Mouse (Mus musculus): ENCODE measurements around the gene Olfr372. TPM values are rescaled to one million over a fixed set of nuclear protein-coding genes. Genes with fewer than 3 reads are reported as not detected.
"Not testable (repeated sequence)": the region's sequence is repeated elsewhere in the genome, so short reads cannot be mapped to it uniquely, and the experiment has no call there.

Gene Olfr372
- total and polyA plus RNA-seq, 2 experiments from 2014 or later = not detected

DNA sequence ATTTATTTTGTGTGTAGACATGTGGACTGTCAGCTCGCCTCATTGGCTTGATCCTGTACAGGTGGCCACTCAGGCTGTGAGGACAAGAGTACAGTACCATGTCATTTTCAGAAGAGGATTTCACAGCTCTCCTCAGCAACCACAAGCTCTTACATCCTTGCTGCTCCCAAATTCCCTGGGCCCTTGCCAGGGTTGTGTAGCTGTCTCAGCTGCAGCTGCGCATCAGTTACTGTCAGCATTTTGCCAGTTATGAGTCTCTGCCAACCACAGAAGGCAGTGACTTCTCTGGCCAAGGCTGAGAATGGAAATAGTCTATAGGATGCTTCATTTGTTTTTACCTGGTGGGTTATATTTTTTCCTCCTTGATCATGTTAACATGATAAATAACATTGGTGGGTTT is 22.9 kb upstream of the Olfr372 start:
- Histone ChIP-seq H3K27ac (ENCODE audit: low read depth, low read length) (no peak overlapping the region), H3K4me3 (ENCODE audit: low read depth, low read length) (no peak overlapping the region), H3K27me3 (ENCODE audit: insufficient read depth, low read length) (no peaks in the 10 kb centered on the region), H3K9me3 (ENCODE audit: low read length) (no peaks in the 10 kb centered on the region), H3K4me1 (ENCODE audit: insufficient read depth) (no peaks in the 10 kb centered on the region), H3K4me2 (ENCODE audit: low read depth) (no peak overlapping the region), H3K36me3 (ENCODE audit: insufficient read depth) (no peaks in the 10 kb centered on the region), H3K9ac (no peak overlapping the region)
- WGBS = 59% methylated on average over 2 of the region's 2 CpGs
- peak; percentile 34 for DNase-seq
- peak; percentile 27; the same call in 1 of the 2 replicates for ATAC-seq
- TF ChIP-seq CTCF (IDR thresholded peaks at IDR 0.05; ENCODE audit: low read depth) = no peak

DNA sequence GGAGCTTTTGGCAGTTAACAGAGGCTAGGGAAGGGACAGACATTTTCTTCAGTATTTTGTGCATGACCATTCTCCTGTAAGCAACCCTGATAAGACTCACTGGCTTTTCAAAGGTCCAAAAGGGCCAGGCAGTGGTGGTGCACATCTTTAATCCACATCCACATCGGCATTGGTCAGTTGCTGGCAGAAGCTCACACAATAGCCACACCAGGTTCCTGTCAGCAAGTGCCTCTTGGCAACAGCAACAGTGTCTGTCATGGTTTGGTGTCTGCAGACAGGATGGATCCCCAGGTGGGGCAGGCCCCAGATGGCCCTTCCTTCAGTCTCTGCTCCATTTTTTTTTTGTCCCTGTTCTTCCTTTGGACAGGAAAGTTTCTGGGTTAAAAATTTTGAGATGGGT is 22.0 kb upstream of the Olfr372 start:
- not testable (repeated sequence) for H3K27ac ChIP-seq (ENCODE audit: low read depth, low read length); H3K9me3 ChIP-seq (ENCODE audit: low read length); H3K27me3 ChIP-seq (ENCODE audit: insufficient read depth, low read length); DNase-seq; H3K4me2 ChIP-seq (ENCODE audit: low read depth); H3K4me1 ChIP-seq (ENCODE audit: insufficient read depth); H3K36me3 ChIP-seq (ENCODE audit: insufficient read depth); H3K4me3 ChIP-seq (ENCODE audit: low read depth, low read length); ATAC-seq; H3K9ac ChIP-seq
- 96% methylated on average over 1 of the region's 1 CpGs for WGBS

DNA sequence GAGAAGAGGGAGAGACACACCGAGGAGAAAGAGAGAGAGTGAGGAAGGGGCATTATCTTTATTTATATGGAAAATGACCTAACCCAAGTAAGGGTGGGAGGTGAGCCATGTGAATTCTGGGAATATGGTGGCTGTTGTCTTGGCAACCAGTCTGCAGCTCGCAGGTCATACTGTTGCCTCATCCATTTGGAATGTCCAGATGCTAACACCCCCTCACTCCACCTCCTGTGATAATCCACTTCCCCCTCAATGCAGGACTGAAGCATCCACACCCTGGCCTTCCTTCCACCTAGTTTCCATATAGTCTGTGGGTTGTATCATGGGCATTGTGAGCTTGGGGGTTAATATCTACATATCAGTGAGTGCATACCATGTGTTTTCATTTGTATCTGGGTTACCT is 21.2 kb upstream of the Olfr372 start:
- no peaks in the 10 kb centered on the region for H3K36me3 ChIP-seq (ENCODE audit: insufficient read depth)
- no peaks in the 10 kb centered on the region for H3K27me3 ChIP-seq (ENCODE audit: insufficient read depth, low read length)
- H3K4me3 ChIP-seq (ENCODE audit: low read depth, low read length) = no peak overlapping the region
- 61% methylated on average over 2 of the region's 2 CpGs for WGBS
- no peak for TF ChIP-seq CTCF (IDR thresholded peaks at IDR 0.05; ENCODE audit: low read depth)
- no peak overlapping the region for H3K27ac ChIP-seq (ENCODE audit: low read depth, low read length)
- H3K9me3 ChIP-seq (ENCODE audit: low read length) = no peaks in the 10 kb centered on the region
- H3K9ac ChIP-seq = no peak overlapping the region
- no peak for ATAC-seq
- DNase-seq = no peak
- H3K4me2 ChIP-seq (ENCODE audit: low read depth) = no peak overlapping the region
- no peaks in the 10 kb centered on the region for H3K4me1 ChIP-seq (ENCODE audit: insufficient read depth)

DNA sequence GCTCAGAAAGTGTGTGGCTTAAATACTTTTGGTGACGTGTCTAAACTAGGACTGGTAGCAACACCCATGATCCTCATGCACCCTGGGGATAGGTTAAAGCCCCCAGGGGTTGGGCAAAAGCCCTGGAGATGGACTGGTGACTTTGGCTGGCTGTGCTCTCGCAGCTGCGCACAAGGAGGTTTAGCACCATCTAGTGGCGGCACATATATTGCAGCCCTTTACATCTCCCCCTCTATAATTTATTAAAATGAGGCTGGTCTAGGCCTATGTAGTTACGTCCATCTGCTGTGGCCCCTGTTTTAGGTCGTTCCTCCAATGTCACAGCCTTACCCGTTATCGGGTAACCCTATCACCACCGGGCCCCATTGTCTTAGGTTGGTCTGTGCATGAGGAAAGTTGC is 16.1 kb upstream of the Olfr372 start:
- DNase-seq; H3K4me3 ChIP-seq (ENCODE audit: low read depth, low read length); ATAC-seq; H3K4me2 ChIP-seq (ENCODE audit: low read depth); H3K36me3 ChIP-seq (ENCODE audit: insufficient read depth); H3K27ac ChIP-seq (ENCODE audit: low read depth, low read length); H3K4me1 ChIP-seq (ENCODE audit: insufficient read depth); H3K9ac ChIP-seq; H3K27me3 ChIP-seq (ENCODE audit: insufficient read depth, low read length); H3K9me3 ChIP-seq (ENCODE audit: low read length): not testable (repeated sequence)
- WGBS = 16% methylated on average over 4 of the region's 9 CpGs

DNA sequence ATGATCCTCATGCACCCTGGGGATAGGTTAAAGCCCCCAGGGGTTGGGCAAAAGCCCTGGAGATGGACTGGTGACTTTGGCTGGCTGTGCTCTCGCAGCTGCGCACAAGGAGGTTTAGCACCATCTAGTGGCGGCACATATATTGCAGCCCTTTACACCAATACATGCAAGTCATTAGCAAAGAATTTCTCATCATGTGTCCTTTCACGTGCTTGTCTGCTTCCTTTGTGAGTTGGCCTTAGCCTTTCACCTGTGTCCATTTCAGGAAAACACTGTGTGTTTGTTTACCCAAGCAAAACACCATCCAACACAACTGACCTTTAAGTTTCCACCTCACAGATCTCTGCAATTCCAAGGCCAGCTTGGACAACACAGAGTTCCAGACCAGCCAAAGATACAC is 8.1 kb upstream of the Olfr372 start:
- not testable (repeated sequence) for H3K27ac ChIP-seq (ENCODE audit: low read depth, low read length); H3K4me3 ChIP-seq (ENCODE audit: low read depth, low read length); H3K4me2 ChIP-seq (ENCODE audit: low read depth); H3K4me1 ChIP-seq (ENCODE audit: insufficient read depth); H3K27me3 ChIP-seq (ENCODE audit: insufficient read depth, low read length); H3K36me3 ChIP-seq (ENCODE audit: insufficient read depth); DNase-seq; H3K9ac ChIP-seq; H3K9me3 ChIP-seq (ENCODE audit: low read length)
- TF ChIP-seq CTCF (IDR thresholded peaks at IDR 0.05; ENCODE audit: low read depth) = peak; percentile 45
- ATAC-seq = peak; percentile 55
- 23% methylated on average over 4 of the region's 4 CpGs for WGBS

DNA sequence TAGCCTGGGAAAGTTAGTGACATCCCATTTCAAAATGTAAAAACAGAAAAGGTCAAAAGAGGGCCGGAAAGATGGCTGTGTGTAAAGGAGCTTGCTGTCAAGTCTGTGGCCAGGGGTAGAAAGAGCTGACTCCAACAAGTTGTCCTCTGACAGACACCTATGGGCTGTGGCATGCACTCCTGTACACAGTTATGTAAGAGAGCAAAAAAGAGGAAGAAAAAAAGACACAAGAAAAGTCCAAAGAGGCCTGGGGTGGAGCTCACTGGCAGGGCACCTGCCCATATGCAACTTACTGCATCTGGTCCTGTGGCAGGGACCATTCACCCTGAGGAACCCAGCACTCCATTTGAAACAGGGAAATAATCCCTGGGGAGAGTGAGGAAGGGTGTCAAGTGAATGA is 1.5 kb downstream of the Olfr372 start:
- no peaks in the 10 kb centered on the region for H3K4me1 ChIP-seq (ENCODE audit: insufficient read depth)
- H3K27me3 ChIP-seq (ENCODE audit: insufficient read depth, low read length) = no peaks in the 10 kb centered on the region
- WGBS = 82% methylated on average over 1 of the region's 1 CpGs
- H3K4me2 ChIP-seq (ENCODE audit: low read depth) = no peak overlapping the region
- no peaks in the 10 kb centered on the region for H3K9me3 ChIP-seq (ENCODE audit: low read length)
- H3K36me3 ChIP-seq (ENCODE audit: insufficient read depth) = no peaks in the 10 kb centered on the region
- ATAC-seq (no peak), DNase-seq (no peak)
- no peak overlapping the region for H3K4me3 ChIP-seq (ENCODE audit: low read depth, low read length)
- no peak for TF ChIP-seq CTCF (IDR thresholded peaks at IDR 0.05; ENCODE audit: low read depth)
- no peak overlapping the region for H3K9ac ChIP-seq
- H3K27ac ChIP-seq (ENCODE audit: low read depth, low read length) = no peak overlapping the region

DNA sequence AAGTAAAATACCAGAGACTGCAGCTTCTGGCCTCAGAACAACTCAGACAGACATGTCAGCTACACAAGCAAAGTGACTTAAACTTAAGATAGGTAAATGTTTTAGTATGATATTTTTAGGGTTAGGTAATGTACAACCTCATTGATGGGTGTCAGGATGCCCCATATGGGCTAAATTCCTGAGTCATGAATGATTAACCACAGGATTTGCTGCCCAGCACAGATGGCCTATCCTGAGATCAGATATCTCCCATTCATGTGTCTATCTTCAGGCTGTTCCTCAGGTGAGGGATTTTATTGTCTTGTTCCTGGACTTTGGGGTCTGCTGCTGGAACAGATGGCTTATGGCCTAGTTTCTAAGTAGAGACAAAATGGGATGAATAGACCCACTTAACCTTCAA is 13.6 kb downstream of the Olfr372 start:
- H3K27ac ChIP-seq (ENCODE audit: low read depth, low read length); ATAC-seq; DNase-seq; H3K4me3 ChIP-seq (ENCODE audit: low read depth, low read length); H3K9me3 ChIP-seq (ENCODE audit: low read length); H3K9ac ChIP-seq; H3K36me3 ChIP-seq (ENCODE audit: insufficient read depth); H3K4me1 ChIP-seq (ENCODE audit: insufficient read depth); H3K27me3 ChIP-seq (ENCODE audit: insufficient read depth, low read length); H3K4me2 ChIP-seq (ENCODE audit: low read depth): not testable (repeated sequence)

DNA sequence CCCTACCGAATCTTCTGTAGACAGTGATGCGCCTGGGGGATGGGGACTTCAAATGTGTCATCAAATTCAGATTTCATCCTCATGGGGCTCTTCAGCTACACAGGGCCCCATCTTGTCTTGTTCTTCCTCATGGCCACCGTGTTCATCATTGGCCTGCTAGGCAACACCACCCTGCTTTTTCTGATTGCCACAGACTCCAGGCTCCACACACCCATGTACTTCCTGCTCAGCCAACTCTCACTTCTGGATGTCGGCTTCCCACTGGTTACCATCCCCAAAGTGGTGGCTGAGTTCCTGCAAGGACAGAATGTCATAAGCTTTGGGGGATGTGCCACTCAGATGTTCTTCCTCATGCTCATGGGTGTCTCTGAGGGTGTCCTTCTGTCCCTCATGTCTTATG is 16.6 kb downstream of the Olfr372 start:
- H3K9me3 ChIP-seq (ENCODE audit: low read length); H3K36me3 ChIP-seq (ENCODE audit: insufficient read depth); H3K4me1 ChIP-seq (ENCODE audit: insufficient read depth); H3K4me2 ChIP-seq (ENCODE audit: low read depth); DNase-seq; H3K27ac ChIP-seq (ENCODE audit: low read depth, low read length); H3K4me3 ChIP-seq (ENCODE audit: low read depth, low read length); H3K27me3 ChIP-seq (ENCODE audit: insufficient read depth, low read length); ATAC-seq; H3K9ac ChIP-seq: not testable (repeated sequence)
- WGBS = 89% methylated on average over 3 of the region's 4 CpGs

DNA sequence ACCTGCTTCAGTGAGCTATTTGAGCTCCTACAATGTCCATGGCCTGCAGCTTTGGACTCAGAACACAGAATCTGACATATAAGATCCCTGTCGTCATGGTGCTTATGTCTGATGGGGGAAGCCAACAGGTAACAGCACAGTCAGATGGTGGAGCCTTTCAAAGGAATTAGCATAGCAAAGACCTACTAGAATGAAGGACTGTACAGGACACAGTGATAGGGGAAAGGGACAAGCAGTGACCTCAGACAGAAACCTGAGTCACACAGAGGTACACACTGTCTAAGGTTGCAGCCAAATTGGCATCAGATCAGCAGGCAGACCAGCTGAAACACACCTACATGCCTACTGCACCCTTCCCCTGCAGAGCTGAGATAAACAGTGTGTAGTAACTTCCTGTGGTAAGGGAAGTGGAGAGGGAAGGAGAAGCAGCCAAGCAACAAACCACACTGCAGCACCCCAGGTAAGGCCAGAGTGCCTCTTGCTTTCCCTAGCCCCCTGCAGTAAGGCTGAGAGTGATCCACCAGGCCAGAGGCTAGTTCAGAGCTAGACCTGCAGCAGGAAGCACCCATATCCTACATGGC is 25.9 kb downstream of the Olfr372 start:
- H3K4me3 ChIP-seq (ENCODE audit: low read depth, low read length); H3K27ac ChIP-seq (ENCODE audit: low read depth, low read length); H3K27me3 ChIP-seq (ENCODE audit: insufficient read depth, low read length); DNase-seq; ATAC-seq; H3K4me2 ChIP-seq (ENCODE audit: low read depth); H3K4me1 ChIP-seq (ENCODE audit: insufficient read depth); H3K36me3 ChIP-seq (ENCODE audit: insufficient read depth); H3K9me3 ChIP-seq (ENCODE audit: low read length); H3K9ac ChIP-seq: not testable (repeated sequence)
- WGBS = 81% methylated on average over 1 of the region's 1 CpGs

DNA sequence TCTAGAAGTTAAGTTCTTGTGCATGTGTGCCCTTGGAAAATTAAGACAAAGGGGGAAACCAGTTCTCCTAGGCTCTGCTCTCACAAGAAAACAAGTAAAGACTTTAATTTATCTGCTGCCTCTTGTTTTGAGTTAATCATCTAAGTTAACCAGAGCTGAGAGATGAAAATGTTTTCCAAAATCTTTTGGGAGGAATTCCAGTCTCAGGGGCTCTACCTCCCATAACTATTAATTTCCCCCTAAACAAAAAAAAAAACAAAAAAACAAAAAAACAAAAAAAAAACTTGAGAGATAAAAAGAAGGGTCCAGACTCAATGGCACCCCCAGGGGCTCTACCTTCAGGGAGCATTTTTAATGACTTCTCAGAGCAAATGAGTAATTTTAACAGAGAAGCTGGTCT is 41.9 kb downstream of the Olfr372 start, which contains the start of gene Olfr373:
TSS of gene Olfr373 (plus strand) at position 301 of the 400 bp plus-strand sequence.
- H3K4me2 ChIP-seq (ENCODE audit: low read depth); H3K36me3 ChIP-seq (ENCODE audit: insufficient read depth); H3K9ac ChIP-seq; H3K9me3 ChIP-seq (ENCODE audit: low read length); H3K27me3 ChIP-seq (ENCODE audit: insufficient read depth, low read length); H3K4me1 ChIP-seq (ENCODE audit: insufficient read depth); H3K4me3 ChIP-seq (ENCODE audit: low read depth, low read length); H3K27ac ChIP-seq (ENCODE audit: low read depth, low read length); ATAC-seq; DNase-seq: not testable (repeated sequence)

All from forebrain, postnatal 0 days (tissue).